Mouse (Mus musculus) heart, embryonic 13.5 days (tissue): ENCODE measurements around the gene Dusp16. TPM values are rescaled to one million over a fixed set of nuclear protein-coding genes. Genes with fewer than 3 reads are reported as not detected.

Experiments
- ATAC-seq: fragments of 200-750 bp; cut with Nextera tagmentation; 2 replicates; pipeline ENCODE4 v1.8.0; 2017; ENCODE audit warnings: moderate TSS enrichment; ENCODE audit not compliant: insufficient number of reproducible peaks, low FRiP score, low TSS enrichment; ENCODE audit errors: extremely low read depth
- H3K27ac ChIP-seq: fragments of 300-500 bp; sonication (generic); replicated peaks from 2 replicates; pipeline ENCODE4 v1.5.1; 2015; ENCODE audit warnings: moderate library complexity, mild to moderate bottlenecking, inconsistent platforms
- H3K27me3 ChIP-seq: fragments of 300-500 bp; sonication (generic); replicated peaks from 2 replicates; pipeline ENCODE4 v1.6.1; 2015; ENCODE audit warnings: mild to moderate bottlenecking, inconsistent platforms
- H3K36me3 ChIP-seq: fragments of 300-500 bp; sonication (generic); 2 replicates; pipeline ENCODE4 v1.6.1; 2015; ENCODE audit warnings: mild to moderate bottlenecking, inconsistent platforms
- H3K4me1 ChIP-seq: fragments of 300-500 bp; sonication (generic); 2 replicates; pipeline ENCODE4 v1.6.1; 2015; ENCODE audit warnings: inconsistent platforms
- H3K4me2 ChIP-seq: fragments of 300-500 bp; sonication (generic); 2 replicates; pipeline ENCODE4 v1.6.1; 2015; ENCODE audit warnings: inconsistent platforms, mild to moderate bottlenecking, moderate library complexity
- H3K4me3 ChIP-seq: fragments of 300-500 bp; sonication (generic); 2 replicates; pipeline ENCODE4 v1.5.1; 2015; ENCODE audit warnings: moderate library complexity, mild to moderate bottlenecking, inconsistent platforms
- H3K9ac ChIP-seq: fragments of 300-500 bp; sonication (generic); 2 replicates; pipeline ENCODE4 v1.6.1; 2015; ENCODE audit warnings: inconsistent platforms, mild to moderate bottlenecking, moderate library complexity
- H3K9me3 ChIP-seq: fragments of 300-500 bp; sonication (generic); 2 replicates; pipeline ENCODE4 v1.6.1; 2016; ENCODE audit warnings: inconsistent platforms
- WGBS: fragments of 180-500 bp; shearing (Covaris S2); methylation state at CpG from one replicate; pipeline ENCODE4 v1.1.7; 2015; ENCODE audit warnings: mixed read lengths; 5-methylcytosine and 5-hydroxymethylcytosine counted together
- polyA plus RNA-seq: library from polyadenylated mRNA; unstranded; fragments of >200 nt; fragmentation: Nextera tagmentation; extraction: Ambion mirVana; gene quantifications from 2 replicates; pipeline ENCODE4 v1.2.1, GENCODE M21; 2015

Dusp16 gene
- polyA plus RNA-seq, 1 experiment from 2014 or later, result 14.2 TPM

DNA sequence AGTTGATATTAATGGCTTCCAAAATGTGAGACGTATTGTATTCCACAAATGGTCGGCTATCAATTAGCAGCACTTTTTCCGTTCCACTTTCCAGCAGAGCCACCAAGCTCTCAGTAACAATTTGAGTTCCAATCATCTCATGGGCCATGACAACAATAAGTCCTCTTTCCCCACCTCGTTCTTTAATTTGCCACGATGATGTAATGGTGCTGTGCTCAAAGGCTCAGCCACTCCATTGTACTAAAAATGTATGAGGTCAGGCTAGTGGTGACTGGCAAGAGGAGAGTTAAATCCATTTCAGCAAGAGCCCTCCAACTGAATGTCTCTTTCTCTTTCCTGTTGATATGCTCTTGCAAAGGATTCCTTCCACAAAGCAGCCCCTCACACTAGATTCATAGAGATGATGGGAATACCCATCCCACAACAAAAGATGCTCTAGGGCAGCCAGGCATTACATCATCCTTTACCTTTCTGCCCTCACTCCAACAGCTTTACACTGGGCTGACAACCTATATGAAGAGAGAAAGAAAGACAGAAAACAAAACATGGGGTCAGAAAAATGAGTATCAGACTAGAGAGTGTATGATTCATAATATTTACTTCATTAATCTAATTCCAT is 31.4 kb downstream of the Dusp16 start:
- Histone ChIP-seq H3K27ac (no peak overlapping the region), H3K9me3 (no peaks in the 10 kb centered on the region), H3K4me1 (peaks cover 44% of the 10 kb centered on the region), H3K27me3 (no peaks in the 10 kb centered on the region), H3K36me3 (peaks cover 32% of the 10 kb centered on the region), H3K4me3 (no peak overlapping the region), H3K4me2 (no peak overlapping the region), H3K9ac (no peak overlapping the region)
- no peak for ATAC-seq
- 58% methylated on average over 5 of the region's 5 CpGs for WGBS

DNA sequence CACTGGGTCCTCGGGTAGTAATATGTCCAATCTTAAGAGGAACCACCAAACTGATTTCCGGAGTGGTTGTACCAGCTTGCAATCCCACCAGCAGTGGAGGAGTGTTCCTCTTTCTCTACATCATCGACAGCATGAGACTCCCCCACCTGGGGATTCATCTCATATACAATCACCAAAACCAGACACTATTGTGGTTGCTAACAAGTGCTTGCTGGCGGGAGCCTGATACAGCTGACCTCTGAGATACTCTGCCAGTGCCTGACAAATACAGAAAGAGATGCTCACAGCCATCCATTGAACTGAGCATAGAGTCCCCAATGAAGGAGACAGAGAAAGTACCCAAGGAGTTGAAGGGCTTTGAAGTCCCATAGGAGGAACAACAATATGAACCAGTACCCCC is 36.4 kb downstream of the Dusp16 start:
- peaks cover 57% of the 10 kb centered on the region for H3K36me3 ChIP-seq
- peaks cover 23% of the 10 kb centered on the region for H3K4me1 ChIP-seq
- 85% methylated on average over 4 of the region's 4 CpGs for WGBS
- no peak overlapping the region for H3K4me3 ChIP-seq
- no peak overlapping the region for H3K9ac ChIP-seq
- ATAC-seq, result no peak
- no peak overlapping the region for H3K4me2 ChIP-seq
- no peaks in the 10 kb centered on the region for H3K27me3 ChIP-seq
- H3K27ac ChIP-seq, result no peak overlapping the region
- no peaks in the 10 kb centered on the region for H3K9me3 ChIP-seq

DNA sequence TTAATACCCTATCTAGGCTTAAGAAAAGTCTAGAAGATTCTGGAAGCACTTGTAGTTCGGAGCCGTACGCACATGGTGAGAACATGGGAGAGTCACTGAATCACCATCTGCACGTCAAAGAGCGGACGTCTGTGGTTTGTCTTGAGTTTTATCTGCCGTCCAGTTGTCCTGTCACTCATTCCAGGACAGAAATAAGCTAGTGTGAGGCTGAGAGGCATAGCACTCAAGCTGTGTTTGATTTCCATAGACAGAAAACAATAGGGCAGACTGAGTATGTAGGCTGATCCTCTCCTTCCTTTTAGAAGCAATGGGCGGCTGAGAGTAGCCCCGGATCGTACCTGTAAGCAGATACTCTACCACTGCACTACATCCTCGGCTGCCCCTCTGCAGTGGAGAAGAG is 38.6 kb downstream of the Dusp16 start:
- ATAC-seq, result peak; percentile 14; the same call in 1 of the 2 replicates
- Histone ChIP-seq H3K27ac (peak overlapping the region; percentile 72), H3K36me3 (peaks cover 64% of the 10 kb centered on the region)

DNA sequence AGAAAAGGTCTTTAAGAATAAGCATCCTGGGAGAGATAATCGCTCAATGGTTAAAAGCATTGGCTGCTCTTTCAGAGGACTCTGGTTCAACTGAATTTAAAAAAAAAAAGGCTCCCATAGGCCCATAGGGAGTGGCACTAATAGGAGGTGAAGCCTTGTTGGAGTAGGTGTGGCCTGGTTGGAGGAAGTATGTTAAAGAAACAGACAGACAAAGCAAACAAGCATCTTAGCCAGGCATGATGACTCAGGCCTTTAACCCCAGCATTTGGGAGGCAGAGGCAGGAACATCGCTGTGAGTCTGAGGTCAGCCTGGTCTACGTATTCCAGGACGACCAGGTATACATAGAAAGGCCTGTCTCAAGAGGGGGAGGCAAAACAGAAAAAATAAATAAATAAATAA is 39.0 kb downstream of the Dusp16 start:
- Histone ChIP-seq H3K4me1 (peaks cover 19% of the 10 kb centered on the region), H3K9ac (no peak overlapping the region), H3K9me3 (no peaks in the 10 kb centered on the region), H3K27me3 (no peaks in the 10 kb centered on the region), H3K27ac (peak overlapping the region; percentile 72), H3K4me3 (no peak overlapping the region), H3K36me3 (peaks cover 60% of the 10 kb centered on the region), H3K4me2 (peak overlapping the region; percentile 45)
- ATAC-seq, result peak; percentile 8; the same call in 1 of the 2 replicates
- 76% methylated on average over 4 of the region's 4 CpGs for WGBS

More for the DNA sequence above, 38.6 kb downstream of the Dusp16 start:
- peak overlapping the region; percentile 45 for H3K4me2 ChIP-seq
- no peak overlapping the region for H3K9ac ChIP-seq
- no peaks in the 10 kb centered on the region for H3K27me3 ChIP-seq
- 42% methylated on average over 11 of the region's 11 CpGs for WGBS
- no peaks in the 10 kb centered on the region for H3K9me3 ChIP-seq
- peak overlapping the region; percentile 15 for H3K4me3 ChIP-seq
- H3K4me1 ChIP-seq, result peaks cover 19% of the 10 kb centered on the region

DNA sequence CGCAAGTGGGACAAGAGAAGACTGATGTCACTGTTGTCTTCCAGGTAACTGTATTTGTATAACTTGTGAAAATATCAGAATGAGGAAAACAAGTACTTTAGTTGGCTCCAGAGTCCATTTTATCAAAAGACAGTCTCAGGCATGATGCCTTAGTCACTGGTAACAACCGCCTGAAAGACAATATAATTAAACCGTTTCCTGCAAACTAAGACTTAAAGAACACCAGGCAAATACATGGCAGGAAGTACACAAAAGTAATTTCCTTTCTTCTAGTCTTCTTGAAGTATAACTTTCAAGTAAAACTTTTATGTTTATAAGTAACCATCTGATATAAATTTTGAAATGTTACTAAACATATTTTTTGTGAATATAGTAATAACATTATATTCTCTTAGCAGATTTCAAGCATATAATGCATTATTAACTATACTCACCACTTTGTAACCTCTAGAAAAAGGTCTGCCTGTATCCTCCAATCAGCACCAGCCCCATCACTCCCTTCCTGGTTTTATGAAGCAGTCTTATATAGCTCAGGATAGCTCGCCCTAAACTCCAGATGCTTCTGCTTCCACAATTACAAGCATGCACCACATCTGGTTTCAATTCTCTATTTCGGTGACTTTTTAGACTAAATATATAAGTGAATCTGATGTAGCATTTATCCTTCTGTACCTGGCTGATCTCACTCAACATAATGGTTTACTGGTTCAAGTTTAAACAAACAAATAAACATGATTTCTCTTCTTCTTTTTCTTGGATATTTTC is 40.4 kb downstream of the Dusp16 start:
- Histone ChIP-seq H3K27me3 (no peaks in the 10 kb centered on the region), H3K9ac (no peak overlapping the region), H3K4me2 (no peak overlapping the region), H3K36me3 (peaks cover 50% of the 10 kb centered on the region), H3K9me3 (no peaks in the 10 kb centered on the region), H3K4me1 (peaks cover 19% of the 10 kb centered on the region), H3K4me3 (no peak overlapping the region), H3K27ac (no peak overlapping the region)
- WGBS, result 80% methylated on average over 5 of the region's 5 CpGs
- no peak for ATAC-seq

DNA sequence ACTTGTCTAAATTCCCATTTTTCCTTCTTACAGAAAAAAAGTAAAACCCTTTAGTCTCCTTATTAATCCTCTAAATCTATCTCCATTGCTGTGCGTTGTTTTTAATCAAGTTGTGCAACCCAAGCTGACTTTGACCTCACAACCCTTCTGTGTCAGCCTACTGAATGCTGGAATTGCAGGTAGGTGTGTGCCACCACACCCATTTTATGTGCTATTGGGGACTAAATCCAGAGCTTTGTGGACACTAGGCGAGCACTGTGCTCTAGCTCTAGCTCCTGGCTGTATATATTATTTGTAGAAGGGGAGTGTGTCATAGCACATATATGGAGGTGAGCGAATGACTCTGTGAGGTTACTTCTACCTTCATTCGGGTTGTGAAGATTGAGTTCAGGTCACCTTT is 41.3 kb downstream of the Dusp16 start:
- H3K27me3 ChIP-seq, result no peaks in the 10 kb centered on the region
- H3K4me3 ChIP-seq, result no peak overlapping the region
- WGBS, result 97% methylated on average over 4 of the region's 4 CpGs
- no peaks in the 10 kb centered on the region for H3K9me3 ChIP-seq
- no peak overlapping the region for H3K4me2 ChIP-seq
- peaks cover 47% of the 10 kb centered on the region for H3K36me3 ChIP-seq
- ATAC-seq, result no peak
- peaks cover 19% of the 10 kb centered on the region for H3K4me1 ChIP-seq
- H3K27ac ChIP-seq, result no peak overlapping the region
- H3K9ac ChIP-seq, result no peak overlapping the region

DNA sequence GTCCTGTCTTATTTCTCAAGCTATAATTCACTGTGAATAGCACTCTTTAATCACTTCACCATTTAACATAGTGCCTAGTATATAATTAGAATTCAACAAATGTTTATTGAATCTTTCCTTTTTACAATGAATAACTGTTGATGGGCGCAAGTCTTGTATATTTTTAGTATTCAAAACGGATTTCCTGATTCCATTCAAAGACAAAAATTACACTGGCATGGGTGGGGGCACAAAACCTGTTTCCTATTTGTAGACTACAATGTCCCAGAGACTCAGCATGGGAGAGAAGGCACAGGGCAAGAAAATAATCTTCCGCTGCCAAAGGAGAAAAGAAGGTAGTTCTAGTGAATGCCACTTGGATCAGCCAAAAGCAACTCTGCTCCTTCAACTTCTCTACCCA is 44.3 kb downstream of the Dusp16 start:
- Histone ChIP-seq H3K4me2 (no peak overlapping the region), H3K4me3 (no peak overlapping the region), H3K9ac (no peak overlapping the region), H3K4me1 (peaks cover 10% of the 10 kb centered on the region; the same call in 1 of the 2 replicates), H3K27ac (no peak overlapping the region), H3K27me3 (no peaks in the 10 kb centered on the region), H3K36me3 (peaks cover 39% of the 10 kb centered on the region), H3K9me3 (no peaks in the 10 kb centered on the region)
- no peak for ATAC-seq
- WGBS, result 79% methylated on average over 3 of the region's 3 CpGs

DNA sequence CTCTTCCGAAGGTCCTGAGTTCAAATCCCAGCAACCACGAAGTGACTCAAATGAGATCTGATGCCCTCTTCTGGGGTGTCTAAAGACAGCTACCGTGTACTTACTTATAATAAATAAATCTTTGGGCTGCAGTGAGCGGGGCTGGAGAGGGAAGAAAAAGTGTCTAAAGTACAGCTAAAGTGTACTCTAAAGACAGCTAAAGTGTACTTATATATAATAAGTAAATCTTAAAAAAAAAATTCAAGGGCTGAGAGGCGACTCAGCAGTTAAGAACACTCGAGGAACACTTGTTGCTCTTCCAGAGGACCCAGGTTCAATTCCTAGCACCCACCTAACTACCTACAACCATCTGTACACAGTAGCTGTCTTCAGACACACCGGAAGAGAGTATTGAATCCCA is 46.5 kb downstream of the Dusp16 start:
- 94% methylated on average over 7 of the region's 7 CpGs for WGBS
- Histone ChIP-seq H3K27ac (no peak overlapping the region), H3K4me3 (no peak overlapping the region), H3K9ac (no peak overlapping the region), H3K4me2 (no peak overlapping the region), H3K27me3 (no peaks in the 10 kb centered on the region), H3K4me1 (0 out of 2 replicates have a peak, but pooled peaks cover 6% of the 10 kb centered on the region), H3K36me3 (peaks cover 41% of the 10 kb centered on the region), H3K9me3 (no peaks in the 10 kb centered on the region)
- ATAC-seq, result no peak

DNA sequence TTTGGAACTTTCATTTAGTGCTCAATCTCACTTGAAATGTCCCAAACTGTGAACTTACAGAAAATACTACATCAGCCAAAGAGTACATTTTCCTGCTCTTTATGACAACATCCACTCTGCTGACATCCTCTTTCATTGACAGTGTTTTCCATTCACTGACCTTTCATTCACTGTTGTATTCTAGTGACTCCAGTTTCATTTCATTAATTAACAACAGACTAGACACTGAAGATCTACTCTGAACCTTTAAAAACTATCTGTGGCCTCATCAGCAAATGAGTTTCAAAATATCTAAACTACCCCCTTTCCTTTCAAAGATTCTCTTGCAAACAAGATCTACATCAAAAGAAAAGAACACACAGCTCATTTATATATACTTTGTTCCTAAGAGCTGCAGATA is 48.9 kb downstream of the Dusp16 start:
- H3K9me3 ChIP-seq, result no peaks in the 10 kb centered on the region
- H3K4me3 ChIP-seq, result no peak overlapping the region
- H3K4me1 ChIP-seq, result 0 out of 2 replicates have a peak, but pooled peaks cover 6% of the 10 kb centered on the region
- H3K36me3 ChIP-seq, result peaks cover 42% of the 10 kb centered on the region
- no peaks in the 10 kb centered on the region for H3K27me3 ChIP-seq
- no peak overlapping the region for H3K4me2 ChIP-seq
- ATAC-seq, result no peak
- H3K9ac ChIP-seq, result no peak overlapping the region
- H3K27ac ChIP-seq, result no peak overlapping the region

DNA sequence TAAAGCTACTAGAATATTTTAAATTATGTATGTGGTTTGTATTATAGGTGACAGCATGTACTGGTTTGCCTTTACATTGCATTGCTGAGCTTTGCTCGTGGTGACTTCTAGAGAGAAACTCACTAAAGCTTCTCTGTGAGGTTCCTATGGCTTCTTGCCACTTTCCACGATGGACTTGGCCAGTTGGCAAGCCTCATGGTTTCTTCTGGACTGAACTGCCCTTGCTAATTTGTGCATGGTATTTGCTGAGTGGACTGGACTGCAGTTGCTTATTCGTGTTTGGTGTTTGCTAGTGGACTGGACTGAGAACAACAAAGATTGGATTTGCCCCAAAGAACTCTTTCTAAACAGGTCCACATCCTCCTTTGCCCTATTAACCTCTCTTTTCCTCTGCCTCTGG is 55.6 kb downstream of the Dusp16 start:
- no peaks in the 10 kb centered on the region for H3K9me3 ChIP-seq
- H3K4me2 ChIP-seq, result no peak overlapping the region
- no peak overlapping the region for H3K4me3 ChIP-seq
- H3K27me3 ChIP-seq, result no peaks in the 10 kb centered on the region
- H3K27ac ChIP-seq, result no peak overlapping the region
- ATAC-seq, result no peak
- peaks cover 4% of the 10 kb centered on the region; the same call in 1 of the 2 replicates for H3K4me1 ChIP-seq
- WGBS, result 86% methylated on average over 3 of the region's 3 CpGs
- H3K36me3 ChIP-seq, result peaks cover 73% of the 10 kb centered on the region
- H3K9ac ChIP-seq, result no peak overlapping the region

DNA sequence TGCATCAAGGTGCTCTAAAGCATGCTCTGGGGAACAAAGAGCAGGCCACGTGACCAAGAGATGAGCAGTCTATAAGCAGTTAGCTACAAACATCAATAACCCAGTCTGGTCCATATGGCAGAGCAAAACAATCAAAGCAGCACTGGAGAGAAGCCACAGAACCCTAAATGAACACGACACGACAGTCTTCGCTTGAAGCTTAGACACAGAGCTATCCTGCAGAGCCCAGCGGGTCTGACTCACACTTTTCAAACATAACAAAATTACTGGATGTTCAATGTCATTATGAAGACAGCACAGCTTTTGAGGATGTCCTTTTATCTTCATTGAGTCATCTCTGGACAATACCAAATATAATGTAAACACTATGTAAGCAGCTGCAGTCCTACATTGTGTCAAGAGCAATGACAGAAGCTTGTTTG is 58.6 kb downstream of the Dusp16 start:
- Histone ChIP-seq H3K36me3 (peaks cover 53% of the 10 kb centered on the region), H3K27me3 (no peaks in the 10 kb centered on the region), H3K4me2 (no peak overlapping the region), H3K9ac (no peak overlapping the region), H3K4me3 (no peak overlapping the region), H3K27ac (no peak overlapping the region), H3K9me3 (no peaks in the 10 kb centered on the region), H3K4me1 (peaks cover 20% of the 10 kb centered on the region)
- no peak for ATAC-seq
- WGBS, result 82% methylated on average over 5 of the region's 5 CpGs

DNA sequence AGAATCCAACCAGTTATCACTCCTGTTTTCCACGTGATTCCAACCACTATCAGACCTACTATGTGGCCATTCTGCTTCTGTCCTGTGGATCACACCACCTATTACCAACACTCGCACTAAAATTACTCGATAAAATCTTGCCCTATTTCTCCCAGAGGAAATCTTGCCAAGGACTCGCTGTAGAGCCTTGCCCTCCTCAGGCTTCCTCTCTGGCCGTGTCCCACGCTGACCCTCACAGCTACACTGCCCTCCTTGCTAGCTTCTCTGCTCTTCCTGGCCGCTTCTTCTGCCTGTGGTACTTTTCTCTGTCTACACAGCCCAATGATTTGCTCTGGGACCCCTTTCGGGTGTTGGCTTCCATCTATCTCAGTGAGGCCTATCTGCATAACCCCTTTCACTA is 59.6 kb downstream of the Dusp16 start:
- Histone ChIP-seq H3K4me2 (no peak overlapping the region), H3K4me1 (peaks cover 23% of the 10 kb centered on the region), H3K36me3 (peaks cover 52% of the 10 kb centered on the region), H3K27ac (no peak overlapping the region), H3K9me3 (no peaks in the 10 kb centered on the region), H3K27me3 (no peaks in the 10 kb centered on the region), H3K4me3 (no peak overlapping the region), H3K9ac (no peak overlapping the region)
- 86% methylated on average over 8 of the region's 8 CpGs for WGBS
- no peak for ATAC-seq
